Mouse (Mus musculus): ENCODE data around the gene Thumpd3.

DNA sequence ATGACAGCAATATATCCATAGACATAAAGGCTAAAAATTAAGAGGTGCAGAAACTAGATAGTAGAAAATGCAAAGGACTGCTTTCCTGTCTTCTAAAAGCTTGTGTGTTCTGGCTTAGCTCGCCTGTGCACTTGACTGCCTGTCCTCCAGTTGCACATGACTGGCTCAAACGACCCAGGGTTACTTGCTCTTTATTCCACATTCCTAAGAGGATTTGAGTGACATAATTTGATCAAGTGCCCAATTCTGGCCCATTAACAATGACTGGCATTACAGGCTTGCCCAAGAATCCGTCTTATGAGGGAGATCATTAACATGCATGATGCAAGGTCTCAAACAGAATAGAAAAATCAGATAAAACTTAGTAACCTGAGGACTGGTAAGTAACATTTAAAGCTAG lies 16.2 kb downstream of the Thumpd3 start:
- TF ChIP-seq CTCF (IDR thresholded peaks at IDR 0.05; ENCODE audit: low read depth) = no peak
- no peak for TF ChIP-seq EP300 (IDR thresholded peaks at IDR 0.05; ENCODE audit: low read depth)
